Mouse (Mus musculus) bone marrow, adult 2 months (tissue): ENCODE results near the gene Col23a1.

Experiments used
- CTCF ChIP-seq: fragments of 200-500 bp; IDR thresholded peaks from 2 replicates; pipeline ENCODE4 v1.5.1; 2011; ENCODE audit warnings: low read length, control low read depth; ENCODE audit not compliant: control insufficient read depth, insufficient read depth
- POLR2A ChIP-seq: fragments of 200-500 bp; IDR thresholded peaks from 2 replicates; pipeline ENCODE4 v1.6.1; 2011; ENCODE audit warnings: low read depth, mild to moderate bottlenecking, control low read depth, low read length, borderline replicate concordance; ENCODE audit not compliant: control insufficient read depth

- TF ChIP-seq POLR2A (no peak), CTCF (no peak)
Measured at GRCm38 (mm10) chr11:51448256-51448655, 158.5 kb downstream of the Col23a1 start.
